Mouse (Mus musculus): Measurements from ENCODE around the gene Prph. TPM values are rescaled to one million over a fixed set of nuclear protein-coding genes. Genes with fewer than 3 reads are reported as not detected.
"Not testable (repeated sequence)": the region's sequence is repeated elsewhere in the genome, so short reads cannot be mapped to it uniquely, and the experiment has no call there.

Gene Prph
- polyA plus RNA-seq, 1 experiment from 2014 or later, result 1.1 TPM

- DNase-seq (ENCODE audit: low spot score), result no peak
- WGBS, result 90% methylated on average over 1 of the region's 1 CpGs
Measured at GRCm38 (mm10) chr15:99038025-99038424, 16.9 kb upstream of the Prph start.

GRCm38 (mm10) chr15:99038797-99039196 is 16.2 kb upstream of the Prph start:
- WGBS, result 83% methylated on average over 5 of the region's 5 CpGs
- H3K36me3 ChIP-seq, result peaks cover 38% of the 10 kb centered on the region
- H3K9me3 ChIP-seq, result no peaks in the 10 kb centered on the region
- peaks cover 26% of the 10 kb centered on the region for H3K4me1 ChIP-seq
- H3K27me3 ChIP-seq (ENCODE audit: insufficient read depth, poor library complexity, severe bottlenecking), result peaks cover 10% of the 10 kb centered on the region; the same call in 1 of the 2 replicates
- H3K27ac ChIP-seq, result no peak overlapping the region
- no peak overlapping the region for H3K4me3 ChIP-seq
- DNase-seq (ENCODE audit: low spot score), result no peak

More at GRCm38 (mm10) chr15:99038025-99038424, 16.9 kb upstream of the Prph start:
- Histone ChIP-seq H3K27ac (no peak overlapping the region), H3K4me1 (peaks cover 31% of the 10 kb centered on the region), H3K9me3 (no peaks in the 10 kb centered on the region), H3K27me3 (ENCODE audit: insufficient read depth, poor library complexity, severe bottlenecking) (peaks cover 10% of the 10 kb centered on the region; the same call in 1 of the 2 replicates), H3K36me3 (peaks cover 40% of the 10 kb centered on the region), H3K4me3 (no peak overlapping the region)

GRCm38 (mm10) chr15:99039306-99039705 is 15.7 kb upstream of the Prph start:
- 81% methylated on average over 4 of the region's 4 CpGs for WGBS

GRCm38 (mm10) chr15:99039996-99040919 is 14.7 kb upstream of the Prph start:
- peaks cover 27% of the 10 kb centered on the region for H3K36me3 ChIP-seq
- no peak for DNase-seq (ENCODE audit: low spot score)
- H3K27me3 ChIP-seq (ENCODE audit: insufficient read depth, poor library complexity, severe bottlenecking), result peaks cover 10% of the 10 kb centered on the region; the same call in 1 of the 2 replicates
- peaks cover 26% of the 10 kb centered on the region for H3K4me1 ChIP-seq
- no peak overlapping the region for H3K4me3 ChIP-seq
- H3K9me3 ChIP-seq, result no peaks in the 10 kb centered on the region
- 54% methylated on average over 26 of the region's 26 CpGs for WGBS
- no peak overlapping the region for H3K27ac ChIP-seq

More at GRCm38 (mm10) chr15:99039306-99039705, 15.7 kb upstream of the Prph start:
- Histone ChIP-seq H3K4me1 (peaks cover 26% of the 10 kb centered on the region), H3K9me3 (no peaks in the 10 kb centered on the region), H3K27ac (no peak overlapping the region), H3K27me3 (ENCODE audit: insufficient read depth, poor library complexity, severe bottlenecking) (peaks cover 10% of the 10 kb centered on the region; the same call in 1 of the 2 replicates), H3K4me3 (no peak overlapping the region), H3K36me3 (peaks cover 37% of the 10 kb centered on the region)
- no peak for DNase-seq (ENCODE audit: low spot score)

- Histone ChIP-seq H3K27ac (no peak overlapping the region), H3K4me1 (peaks cover 24% of the 10 kb centered on the region), H3K4me3 (no peak overlapping the region), H3K9me3 (no peaks in the 10 kb centered on the region), H3K27me3 (ENCODE audit: insufficient read depth, poor library complexity, severe bottlenecking) (peaks cover 10% of the 10 kb centered on the region; the same call in 1 of the 2 replicates), H3K36me3 (peaks cover 18% of the 10 kb centered on the region)
- 64% methylated on average over 21 of the region's 21 CpGs for WGBS
- DNase-seq (ENCODE audit: low spot score), result no peak
Measured at GRCm38 (mm10) chr15:99040920-99041856, 13.8 kb upstream of the Prph start.

- Histone ChIP-seq H3K27ac (no peak overlapping the region), H3K27me3 (ENCODE audit: insufficient read depth, poor library complexity, severe bottlenecking) (peaks cover 17% of the 10 kb centered on the region; the same call in 1 of the 2 replicates), H3K4me1 (peaks cover 19% of the 10 kb centered on the region), H3K36me3 (peaks cover 11% of the 10 kb centered on the region), H3K9me3 (no peaks in the 10 kb centered on the region), H3K4me3 (no peak overlapping the region)
- WGBS, result 82% methylated on average over 5 of the region's 5 CpGs
- no peak for DNase-seq (ENCODE audit: low spot score)
Measured at GRCm38 (mm10) chr15:99042334-99042733, 12.6 kb upstream of the Prph start.

GRCm38 (mm10) chr15:99044854-99045253 is 10.1 kb upstream of the Prph start:
- Histone ChIP-seq H3K9me3 (no peaks in the 10 kb centered on the region), H3K4me3 (no peak overlapping the region), H3K27me3 (ENCODE audit: insufficient read depth, poor library complexity, severe bottlenecking) (peaks cover 24% of the 10 kb centered on the region; the same call in 1 of the 2 replicates), H3K4me1 (peaks cover 17% of the 10 kb centered on the region), H3K36me3 (no peaks in the 10 kb centered on the region), H3K27ac (no peak overlapping the region)
- 43% methylated on average over 3 of the region's 3 CpGs for WGBS
- DNase-seq (ENCODE audit: low spot score), result no peak

GRCm38 (mm10) chr15:99045734-99046133 is 9.2 kb upstream of the Prph start:
- not testable (repeated sequence) for H3K36me3 ChIP-seq; H3K4me3 ChIP-seq; DNase-seq (ENCODE audit: low spot score); H3K9me3 ChIP-seq; H3K27ac ChIP-seq
- Histone ChIP-seq H3K27me3 (ENCODE audit: insufficient read depth, poor library complexity, severe bottlenecking) (peaks cover 24% of the 10 kb centered on the region; the same call in 1 of the 2 replicates), H3K4me1 (0 out of 2 replicates have a peak, but pooled peaks cover 10% of the 10 kb centered on the region)
- 81% methylated on average over 6 of the region's 6 CpGs for WGBS

GRCm38 (mm10) chr15:99049473-99050253 is 5.3 kb upstream of the Prph start:
- WGBS, result 31% methylated on average over 13 of the region's 13 CpGs
- H3K27me3 ChIP-seq (ENCODE audit: insufficient read depth, poor library complexity, severe bottlenecking), result peaks cover 47% of the 10 kb centered on the region

GRCm38 (mm10) chr15:99053373-99053772 is 1.6 kb upstream of the Prph start:
- no peak overlapping the region for H3K4me3 ChIP-seq
- no peak overlapping the region for H3K27ac ChIP-seq
- H3K4me1 ChIP-seq, result peaks cover 42% of the 10 kb centered on the region
- no peaks in the 10 kb centered on the region for H3K36me3 ChIP-seq
- 9% methylated on average over 9 of the region's 9 CpGs for WGBS
- no peak for DNase-seq (ENCODE audit: low spot score)
- peaks cover 73% of the 10 kb centered on the region for H3K27me3 ChIP-seq (ENCODE audit: insufficient read depth, poor library complexity, severe bottlenecking)
- H3K9me3 ChIP-seq, result no peaks in the 10 kb centered on the region

More at GRCm38 (mm10) chr15:99049473-99050253, 5.3 kb upstream of the Prph start:
- H3K27ac ChIP-seq, result no peak overlapping the region
- no peaks in the 10 kb centered on the region for H3K36me3 ChIP-seq
- DNase-seq (ENCODE audit: low spot score), result no peak
- H3K9me3 ChIP-seq, result no peaks in the 10 kb centered on the region
- no peak overlapping the region for H3K4me3 ChIP-seq
- peaks cover 19% of the 10 kb centered on the region for H3K4me1 ChIP-seq

- peak overlapping the region; percentile 58 for H3K4me3 ChIP-seq
- DNase-seq (ENCODE audit: low spot score), result no peak
- peaks cover 42% of the 10 kb centered on the region for H3K4me1 ChIP-seq
- H3K27me3 ChIP-seq (ENCODE audit: insufficient read depth, poor library complexity, severe bottlenecking), result peaks cover 88% of the 10 kb centered on the region
- no peaks in the 10 kb centered on the region for H3K36me3 ChIP-seq
- no peaks in the 10 kb centered on the region for H3K9me3 ChIP-seq
- H3K27ac ChIP-seq, result no peak overlapping the region
- WGBS, result 0% methylated on average over 37 of the region's 37 CpGs
Measured at GRCm38 (mm10) chr15:99055511-99055961, 562 bp downstream of the Prph start.

GRCm38 (mm10) chr15:99056332-99056731 is 1.4 kb downstream of the Prph start:
- WGBS, result 6% methylated on average over 14 of the region's 14 CpGs
- Histone ChIP-seq H3K4me3 (peak overlapping the region; percentile 58), H3K27ac (no peak overlapping the region), H3K27me3 (ENCODE audit: insufficient read depth, poor library complexity, severe bottlenecking) (peaks cover 90% of the 10 kb centered on the region), H3K4me1 (peaks cover 42% of the 10 kb centered on the region), H3K9me3 (no peaks in the 10 kb centered on the region), H3K36me3 (no peaks in the 10 kb centered on the region)
- DNase-seq (ENCODE audit: low spot score), result no peak

Data from heart, embryonic 10.5 days (tissue).